Mouse (Mus musculus) stomach, embryonic 15.5 days (tissue): Measurements from ENCODE around the gene Parp1. TPM values are rescaled to one million over a fixed set of nuclear protein-coding genes. Genes with fewer than 3 reads are reported as not detected.
"Not testable (repeated sequence)": the region's sequence is repeated elsewhere in the genome, so short reads cannot be mapped to it uniquely, and the experiment has no call there.

Experiments used
- ATAC-seq: fragments of 200-750 bp; cut with Nextera tagmentation; 2 replicates; pipeline ENCODE4 v1.8.0; 2017; ENCODE audit warnings: low read depth, moderate number of reproducible peaks, moderate TSS enrichment; ENCODE audit not compliant: insufficient read depth, low FRiP score
- H3K27ac ChIP-seq: fragments of 300-500 bp; sonication (generic); 2 replicates; pipeline ENCODE4 v1.5.1; 2015; ENCODE audit warnings: mild to moderate bottlenecking, inconsistent platforms
- H3K27me3 ChIP-seq: fragments of 300-500 bp; sonication (generic); replicated peaks from 2 replicates; pipeline ENCODE4 v1.6.1; 2015; ENCODE audit warnings: inconsistent platforms
- H3K36me3 ChIP-seq: fragments of 300-500 bp; sonication (generic); 2 replicates; pipeline ENCODE4 v1.6.1; 2015; ENCODE audit warnings: inconsistent platforms
- H3K4me1 ChIP-seq: fragments of 300-500 bp; sonication (generic); 2 replicates; pipeline ENCODE4 v1.6.1; 2015; ENCODE audit warnings: inconsistent platforms
- H3K4me2 ChIP-seq: fragments of 300-500 bp; sonication (generic); 2 replicates; pipeline ENCODE4 v1.6.1; 2015; ENCODE audit warnings: mild to moderate bottlenecking, inconsistent platforms
- H3K4me3 ChIP-seq: fragments of 300-500 bp; sonication (generic); replicated peaks from 2 replicates; pipeline ENCODE4 v1.5.1; 2015; ENCODE audit warnings: inconsistent platforms
- H3K9ac ChIP-seq: fragments of 300-500 bp; sonication (generic); 2 replicates; pipeline ENCODE4 v1.6.1; 2015; ENCODE audit warnings: inconsistent platforms
- H3K9me3 ChIP-seq: fragments of 300-500 bp; sonication (generic); 2 replicates; pipeline ENCODE4 v1.6.1; 2016; ENCODE audit warnings: inconsistent platforms
- WGBS: fragments of 180-500 bp; shearing (Covaris S2); methylation state at CpG from one replicate; pipeline ENCODE4 v1.1.7; 2015; 5-methylcytosine and 5-hydroxymethylcytosine counted together
- polyA plus RNA-seq: library from polyadenylated mRNA; unstranded; fragments of >200 nt; fragmentation: Nextera tagmentation; extraction: Ambion mirVana; gene quantifications from 2 replicates; pipeline ENCODE4 v1.2.1, GENCODE M21; 2015

Gene Parp1
- polyA plus RNA-seq, 1 experiment from 2014 or later, result 113 TPM

DNA sequence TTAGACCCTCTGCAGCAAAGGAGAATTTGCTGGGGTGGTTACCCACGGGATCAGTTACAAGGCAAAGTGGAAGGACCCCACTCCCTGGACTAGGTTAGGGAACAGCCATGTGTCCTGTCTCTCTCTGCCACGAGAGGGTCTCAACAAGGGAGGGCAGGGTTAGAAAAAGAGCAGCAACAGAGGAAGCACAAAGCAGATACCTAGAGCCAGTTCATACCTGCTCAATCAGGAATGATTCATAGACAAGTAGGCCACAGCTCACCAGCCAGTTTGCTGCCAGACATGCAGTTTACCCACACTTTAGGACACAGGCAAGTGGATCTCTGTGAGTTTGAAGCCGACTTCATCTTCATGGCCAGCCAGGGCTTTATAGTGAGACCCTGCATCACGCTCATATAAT, 963 bp upstream of the Parp1 start:
- no peak for ATAC-seq
- no peak overlapping the region; the same call in 1 of the 2 replicates for H3K27ac ChIP-seq
- 70% methylated on average over 4 of the region's 4 CpGs for WGBS

GRCm38 (mm10) chr1:180568248-180568647, 476 bp upstream of the Parp1 start:
- H3K9me3 ChIP-seq, result no peaks in the 10 kb centered on the region
- peaks cover 3% of the 10 kb centered on the region for H3K36me3 ChIP-seq
- H3K4me2 ChIP-seq, result peak overlapping the region; percentile 77
- H3K27ac ChIP-seq, result peak overlapping the region; percentile 94
- H3K4me1 ChIP-seq, result peaks cover 21% of the 10 kb centered on the region
- H3K9ac ChIP-seq, result no peak overlapping the region
- 34% methylated on average over 7 of the region's 7 CpGs for WGBS
- peak overlapping the region; percentile 93 for H3K4me3 ChIP-seq
- ATAC-seq, result no peak
- H3K27me3 ChIP-seq, result no peaks in the 10 kb centered on the region

More for the DNA sequence above, 963 bp upstream of the Parp1 start:
- Histone ChIP-seq H3K9me3 (no peaks in the 10 kb centered on the region), H3K27me3 (no peaks in the 10 kb centered on the region), H3K9ac (no peak overlapping the region), H3K4me2 (no peak overlapping the region), H3K4me3 (no peak overlapping the region), H3K4me1 (peaks cover 21% of the 10 kb centered on the region), H3K36me3 (no peaks in the 10 kb centered on the region)

GRCm38 (mm10) chr1:180569453-180569852, 729 bp downstream of the Parp1 start:
- WGBS, result under 1% methylated on average over 17 of the region's 17 CpGs
- H3K4me2 ChIP-seq, result peak overlapping the region; percentile 77
- ATAC-seq, result no peak
- H3K4me3 ChIP-seq, result peak overlapping the region; percentile 93
- H3K27me3 ChIP-seq, result no peaks in the 10 kb centered on the region
- peaks cover 21% of the 10 kb centered on the region for H3K4me1 ChIP-seq
- peak overlapping the region; percentile 94 for H3K27ac ChIP-seq
- H3K9ac ChIP-seq, result peak overlapping the region; percentile 86
- H3K36me3 ChIP-seq, result peaks cover 12% of the 10 kb centered on the region
- no peaks in the 10 kb centered on the region for H3K9me3 ChIP-seq

DNA sequence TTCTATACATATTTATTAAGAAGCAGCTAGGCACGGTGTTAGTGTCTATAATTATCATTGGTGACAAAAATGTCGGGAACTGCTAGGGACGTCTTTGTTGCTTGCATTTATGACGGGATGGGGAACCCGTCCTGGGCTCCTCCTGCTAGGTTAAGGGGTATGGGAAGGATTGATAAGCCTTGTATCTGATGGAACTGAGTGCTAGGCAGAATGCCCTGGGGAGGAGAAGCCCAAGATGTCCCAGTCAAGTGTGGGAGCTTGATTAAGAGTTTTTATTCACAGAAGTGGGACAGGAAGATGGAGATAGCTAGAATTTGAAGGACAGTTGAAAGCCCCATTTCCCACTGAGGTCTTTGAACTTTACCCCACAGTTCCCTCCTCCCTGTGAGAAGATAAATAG, 1.5 kb downstream of the Parp1 start:
- 7% methylated on average over 5 of the region's 5 CpGs for WGBS
- no peak for ATAC-seq
- Histone ChIP-seq H3K9me3 (no peaks in the 10 kb centered on the region), H3K27ac (no peak overlapping the region), H3K27me3 (no peaks in the 10 kb centered on the region), H3K4me3 (peak overlapping the region; percentile 93), H3K9ac (peak overlapping the region; percentile 86; the same call in 1 of the 2 replicates), H3K4me2 (peak overlapping the region; percentile 77), H3K36me3 (peaks cover 12% of the 10 kb centered on the region), H3K4me1 (peaks cover 21% of the 10 kb centered on the region)

DNA sequence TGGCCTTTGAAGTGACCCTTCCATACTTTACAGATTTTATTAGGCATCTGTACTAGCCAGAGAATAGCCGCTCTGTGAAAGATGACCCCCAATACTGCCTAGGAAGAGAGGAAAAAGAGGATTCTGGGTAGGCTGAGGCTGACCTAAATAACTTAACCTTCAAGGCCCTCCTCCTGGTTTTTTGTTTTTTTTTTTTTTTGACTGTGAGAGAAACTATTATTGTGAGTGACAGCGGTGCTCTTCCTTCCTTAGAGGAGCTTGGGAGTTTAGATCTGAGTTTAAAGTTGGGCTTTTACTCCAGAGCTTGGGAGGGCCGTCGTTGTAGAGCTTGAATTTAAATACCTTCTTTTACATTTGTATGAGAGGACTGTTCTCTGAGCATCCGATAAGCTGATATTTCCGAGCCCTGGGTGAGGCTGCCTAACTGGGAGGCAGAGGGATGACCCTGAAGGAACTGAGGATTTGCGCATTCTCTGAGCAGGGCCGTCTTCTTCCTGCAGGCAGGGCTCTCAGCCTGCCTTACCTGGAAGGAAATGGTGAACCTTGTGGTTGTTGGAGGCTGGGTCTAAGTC, 2.4 kb downstream of the Parp1 start:
- WGBS, result 80% methylated on average over 8 of the region's 8 CpGs
- H3K9ac ChIP-seq, result no peak overlapping the region
- no peak overlapping the region for H3K4me3 ChIP-seq
- no peak overlapping the region for H3K27ac ChIP-seq
- H3K9me3 ChIP-seq, result no peaks in the 10 kb centered on the region
- H3K4me2 ChIP-seq, result no peak overlapping the region
- no peaks in the 10 kb centered on the region for H3K27me3 ChIP-seq
- ATAC-seq, result no peak
- H3K36me3 ChIP-seq, result peaks cover 18% of the 10 kb centered on the region
- peaks cover 21% of the 10 kb centered on the region for H3K4me1 ChIP-seq

GRCm38 (mm10) chr1:180571721-180572120, 3.0 kb downstream of the Parp1 start:
- H3K4me1 ChIP-seq, result peaks cover 21% of the 10 kb centered on the region
- peaks cover 18% of the 10 kb centered on the region for H3K36me3 ChIP-seq
- not testable (repeated sequence) for H3K27ac ChIP-seq, H3K27me3 ChIP-seq, H3K4me2 ChIP-seq, H3K4me3 ChIP-seq, H3K9me3 ChIP-seq, H3K9ac ChIP-seq, ATAC-seq
- 83% methylated on average over 6 of the region's 6 CpGs for WGBS

GRCm38 (mm10) chr1:180572154-180572553, 3.4 kb downstream of the Parp1 start:
- no peak overlapping the region for H3K9ac ChIP-seq
- no peaks in the 10 kb centered on the region for H3K9me3 ChIP-seq
- no peak overlapping the region for H3K4me3 ChIP-seq
- no peaks in the 10 kb centered on the region for H3K27me3 ChIP-seq
- no peak for ATAC-seq
- peaks cover 21% of the 10 kb centered on the region for H3K4me1 ChIP-seq
- no peak overlapping the region for H3K27ac ChIP-seq
- H3K4me2 ChIP-seq, result no peak overlapping the region
- H3K36me3 ChIP-seq, result peaks cover 22% of the 10 kb centered on the region
- WGBS, result 84% methylated on average over 9 of the region's 9 CpGs

DNA sequence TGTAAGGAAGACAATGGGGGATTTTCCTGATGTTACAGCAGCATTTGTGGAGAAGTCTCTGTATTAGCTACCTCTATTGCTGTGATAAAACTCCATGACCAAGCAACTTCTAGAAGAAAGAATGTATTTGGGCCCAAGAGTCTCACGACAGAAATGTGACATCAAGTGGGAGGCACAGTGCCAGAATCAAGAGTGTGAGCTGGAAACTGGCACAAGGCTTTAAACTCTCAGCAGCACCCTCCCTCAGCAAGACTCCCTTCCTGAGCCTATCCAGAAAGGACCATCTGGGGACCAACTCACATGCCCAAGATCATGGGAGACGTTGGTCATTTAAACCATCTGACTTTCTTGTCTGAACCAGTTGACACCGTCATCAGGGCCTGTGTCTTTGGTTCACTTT, 7.8 kb downstream of the Parp1 start:
- Histone ChIP-seq H3K4me1 (no peaks in the 10 kb centered on the region), H3K27me3 (no peaks in the 10 kb centered on the region), H3K36me3 (peaks cover 54% of the 10 kb centered on the region), H3K4me2 (no peak overlapping the region), H3K9ac (no peak overlapping the region), H3K9me3 (no peaks in the 10 kb centered on the region), H3K4me3 (no peak overlapping the region), H3K27ac (no peak overlapping the region)
- WGBS, result 78% methylated on average over 3 of the region's 3 CpGs
- no peak for ATAC-seq

- Histone ChIP-seq H3K27ac (no peak overlapping the region), H3K9ac (no peak overlapping the region), H3K4me3 (no peak overlapping the region), H3K4me1 (no peaks in the 10 kb centered on the region), H3K4me2 (no peak overlapping the region), H3K36me3 (peaks cover 66% of the 10 kb centered on the region), H3K9me3 (no peaks in the 10 kb centered on the region), H3K27me3 (no peaks in the 10 kb centered on the region)
- 84% methylated on average over 4 of the region's 4 CpGs for WGBS
- no peak for ATAC-seq
These were observed 9.1 kb downstream of the Parp1 start for GRCm38 (mm10) chr1:180577837-180578236.

- no peaks in the 10 kb centered on the region for H3K4me1 ChIP-seq
- no peak overlapping the region for H3K27ac ChIP-seq
- no peak overlapping the region for H3K4me2 ChIP-seq
- H3K9me3 ChIP-seq, result no peaks in the 10 kb centered on the region
- no peak for ATAC-seq
- H3K27me3 ChIP-seq, result no peaks in the 10 kb centered on the region
- peaks cover 72% of the 10 kb centered on the region for H3K36me3 ChIP-seq
- no peak overlapping the region for H3K4me3 ChIP-seq
- H3K9ac ChIP-seq, result no peak overlapping the region
- WGBS, result 83% methylated on average over 17 of the region's 17 CpGs
These were observed 19.2 kb downstream of the Parp1 start for GRCm38 (mm10) chr1:180587792-180588442.

DNA sequence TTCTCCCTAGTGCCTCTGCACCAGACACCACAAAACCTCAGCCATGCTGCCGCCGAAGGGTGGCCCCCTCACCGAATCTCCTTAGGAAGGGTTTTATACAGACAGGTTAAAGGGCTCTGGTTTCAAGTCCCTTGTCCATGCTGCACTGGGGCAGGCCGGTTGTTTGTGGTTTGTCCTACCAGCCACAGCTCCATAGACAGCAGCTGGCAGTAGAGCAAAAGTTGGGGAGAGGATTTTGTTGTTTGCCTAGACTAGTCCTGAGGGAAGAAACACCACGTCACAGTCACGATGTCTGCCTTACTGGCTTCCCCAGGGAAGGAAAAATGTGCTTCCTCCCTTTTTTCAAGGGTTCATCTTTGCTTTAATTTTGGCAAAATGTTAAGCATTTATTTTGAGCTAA, 31.9 kb downstream of the Parp1 start:
- Histone ChIP-seq H3K36me3 (peaks cover 55% of the 10 kb centered on the region), H3K27me3 (no peaks in the 10 kb centered on the region), H3K4me3 (no peak overlapping the region), H3K9ac (no peak overlapping the region), H3K27ac (no peak overlapping the region), H3K9me3 (no peaks in the 10 kb centered on the region), H3K4me1 (no peaks in the 10 kb centered on the region), H3K4me2 (no peak overlapping the region)
- 87% methylated on average over 6 of the region's 6 CpGs for WGBS
- ATAC-seq, result no peak

DNA sequence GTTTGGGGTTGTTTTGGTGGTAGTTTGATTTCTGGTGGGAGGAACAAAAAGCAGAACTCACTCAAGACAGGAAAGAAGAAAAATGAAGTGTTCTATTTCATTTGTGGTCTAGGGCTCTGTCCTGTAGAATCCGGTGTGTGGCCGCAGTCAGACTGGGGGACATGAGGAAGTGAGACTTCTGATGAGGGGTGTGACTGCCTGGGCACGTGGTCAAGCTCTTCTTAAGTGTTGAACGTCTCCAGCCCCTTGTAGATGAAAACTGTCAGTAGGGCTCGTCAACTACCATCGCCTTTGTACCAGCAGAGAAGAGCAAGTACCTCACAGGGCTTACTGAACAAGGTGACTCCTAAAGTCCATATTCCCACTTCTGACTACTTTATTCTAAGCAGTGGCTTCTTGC, 33.1 kb downstream of the Parp1 start:
- Histone ChIP-seq H3K36me3 (peaks cover 44% of the 10 kb centered on the region), H3K27ac (no peak overlapping the region), H3K9me3 (no peaks in the 10 kb centered on the region), H3K4me1 (no peaks in the 10 kb centered on the region), H3K4me2 (no peak overlapping the region), H3K9ac (no peak overlapping the region), H3K4me3 (no peak overlapping the region), H3K27me3 (no peaks in the 10 kb centered on the region)
- ATAC-seq, result no peak
- 79% methylated on average over 6 of the region's 6 CpGs for WGBS
